ENCODE assay signal across 8 mouse cellular contexts in genomic region chr1:163928846-163929245, GRCm38 (mm10). TPM values are rescaled to one million over a fixed set of nuclear protein-coding genes. Genes with fewer than 3 reads are reported as not detected.
A peak's percentile ranks its signal among the peaks of the same experiment; 100 is the strongest.
DNase-seq lines count a peak whose midpoint lies in the region; ATAC-seq lines count a peak whose summit lies in the region.

Gene Scyl3 (plus strand): TSS chr1:163929100.

- H3K4me2 ChIP-seq in hindbrain, embryonic 13.5 days = peak within 1 kb of the TSS; percentile 80
- H3K4me2 ChIP-seq in liver, embryonic 15.5 days = peak within 1 kb of the TSS; percentile 80

- peak within 1 kb of the TSS; percentile 92 for H3K4me3 ChIP-seq in erythroblast, embryonic 14.5 days (replicated peaks)
- peak within 1 kb of the TSS; percentile 94 for H3K4me3 ChIP-seq in hindbrain, embryonic 13.5 days
- peak within 1 kb of the TSS; percentile 97 for H3K4me3 ChIP-seq in liver, embryonic 15.5 days (replicated peaks)

- WGBS in hindbrain, embryonic 13.5 days = 75% methylated on average over 7 of the region's 7 CpGs
- 65% methylated on average over 7 of the region's 7 CpGs for WGBS in liver, embryonic 15.5 days (ENCODE audit: insufficient replicate concordance)

- peak within 1 kb of the TSS; percentile 97 for H3K9ac ChIP-seq in hindbrain, embryonic 13.5 days
- H3K9ac ChIP-seq in liver, embryonic 15.5 days = peak within 1 kb of the TSS; percentile 92

- no peak for DNase-seq in thymus, postnatal 0 days (ENCODE audit: low spot score)
- no peak for DNase-seq in thymus, postnatal 4 days
- DNase-seq in T-cell, adult 2 months (ENCODE audit: low spot score) = no peak
- DNase-seq in gastrocnemius, adult 18-20 months (ENCODE audit: low spot score) = no peak

- no peaks in the 10 kb centered on the region for H3K27me3 ChIP-seq in erythroblast, embryonic 14.5 days (ENCODE audit: control insufficient read depth)
- no peaks in the 10 kb centered on the region for H3K27me3 ChIP-seq in hindbrain, embryonic 13.5 days
- no peaks in the 10 kb centered on the region for H3K27me3 ChIP-seq in liver, embryonic 15.5 days

- ATAC-seq in erythroblast, adult 5-6 weeks (replicated peaks; ENCODE audit: low FRiP score, poor library complexity, severe bottlenecking) = no peak
- ATAC-seq in hindbrain, embryonic 13.5 days (ENCODE audit: low FRiP score) = no peak
- ATAC-seq in liver, embryonic 15.5 days (ENCODE audit: insufficient read depth) = no peak

- H3K4me1 ChIP-seq in erythroblast, embryonic 14.5 days (ENCODE audit: control insufficient read depth) = peaks cover 35% of the 10 kb centered on the region
- peaks cover 27% of the 10 kb centered on the region for H3K4me1 ChIP-seq in hindbrain, embryonic 13.5 days (replicated peaks)
- peaks cover 31% of the 10 kb centered on the region for H3K4me1 ChIP-seq in liver, embryonic 15.5 days (replicated peaks)

- H3K27ac ChIP-seq in hindbrain, embryonic 13.5 days = peak within 1 kb of the TSS; percentile 94
- H3K27ac ChIP-seq in liver, embryonic 15.5 days (replicated peaks) = peak within 1 kb of the TSS; percentile 74

- H3K9me3 ChIP-seq in erythroblast, embryonic 14.5 days (ENCODE audit: control insufficient read depth, low read length) = no peaks in the 10 kb centered on the region
- no peaks in the 10 kb centered on the region for H3K9me3 ChIP-seq in hindbrain, embryonic 13.5 days
- H3K9me3 ChIP-seq in liver, embryonic 15.5 days (replicated peaks) = no peaks in the 10 kb centered on the region

- peaks cover 16% of the 10 kb centered on the region for H3K36me3 ChIP-seq in erythroblast, embryonic 14.5 days (ENCODE audit: control insufficient read depth)
- peaks cover 7% of the 10 kb centered on the region for H3K36me3 ChIP-seq in hindbrain, embryonic 13.5 days
- H3K36me3 ChIP-seq in liver, embryonic 15.5 days (replicated peaks) = peaks cover 8% of the 10 kb centered on the region

RNA-seq across cellular contexts. Expression of gene Scyl3, which starts in this region (rescaled TPM):
- 0.22 and 0.31 TPM in 2 replicates for polyA plus RNA-seq in erythroblast, embryonic 14.5 days (2012)
- 10.9 and 25.9 TPM in 2 replicates for total RNA-seq in erythroblast, adult 5-6 weeks (2015; ENCODE audit: low replicate concordance)
- total RNA-seq in erythroblast, adult 5-6 weeks (2017; ENCODE audit: low replicate concordance) = 6.4 and 6.5 TPM in 2 replicates
- 21.5 and 24.9 TPM in 2 replicates for polyA plus RNA-seq in thymus, postnatal 0 days (2015; fragmentation: Nextera tagmentation; extraction: Ambion mirVana)
- polyA plus RNA-seq in hindbrain, embryonic 13.5 days (2015; fragmentation: Nextera tagmentation; extraction: Ambion mirVana) = 16.5 and 18.5 TPM in 2 replicates
- 8.4 and 9.3 TPM in 2 replicates for polyA plus RNA-seq in liver, embryonic 15.5 days (2015; fragmentation: Nextera tagmentation; extraction: Ambion mirVana)
- 1 to 10 TPM; 3.2 to 3.8 TPM for total RNA-seq in gastrocnemius, adult 18-20 months (2021)
